Mouse (Mus musculus): ENCODE measurements around the gene Plcd3.

Plcd3 gene

DNA sequence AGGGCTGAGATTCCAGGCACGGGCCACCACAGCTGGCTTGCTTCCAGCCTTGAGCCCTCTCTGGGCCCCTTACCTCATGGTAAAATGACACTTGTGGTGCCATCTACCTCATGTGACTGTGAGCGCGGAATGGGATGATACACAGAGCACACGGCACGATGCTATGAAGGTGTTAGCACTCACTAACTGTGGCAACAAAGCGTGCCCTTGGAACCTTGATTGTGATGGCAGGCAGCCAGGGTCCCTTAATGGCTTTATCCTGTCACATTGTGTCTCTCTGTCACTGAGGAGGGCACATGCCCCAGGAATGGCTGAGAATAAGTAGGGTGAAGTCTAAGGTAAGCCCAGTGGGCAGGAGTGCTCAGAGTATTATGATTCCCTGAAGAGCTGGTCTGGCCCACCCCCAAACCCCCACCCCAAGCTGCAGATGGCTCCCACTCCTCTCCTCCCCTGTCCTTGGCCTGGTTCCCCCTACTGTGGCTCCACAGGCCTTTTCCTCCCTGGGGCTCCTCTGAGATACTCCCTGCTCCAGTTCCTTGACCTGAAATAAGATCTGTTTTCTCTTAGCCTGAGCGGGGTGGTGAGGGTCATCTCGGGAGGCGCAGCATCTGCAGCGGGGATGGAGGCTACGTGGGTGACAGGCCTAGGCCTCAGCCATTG, 2.8 kb downstream of the Plcd3 start:
- no peak for DNase-seq (ENCODE audit: low read depth, low spot score)

GRCm38 (mm10) chr11:103096979-103097894, 4.2 kb downstream of the Plcd3 start:
- DNase-seq (ENCODE audit: low read depth, low spot score), result no peak

- no peak for DNase-seq (ENCODE audit: low read depth, low spot score)
These were observed 5.7 kb downstream of the Plcd3 start for GRCm38 (mm10) chr11:103095801-103096200.

GRCm38 (mm10) chr11:103095107-103095670, 6.3 kb downstream of the Plcd3 start:
- no peak for DNase-seq (ENCODE audit: low read depth, low spot score)

- DNase-seq (ENCODE audit: low read depth, low spot score), result no peak
These were observed 7.3 kb downstream of the Plcd3 start for GRCm38 (mm10) chr11:103093862-103094833.

- DNase-seq (ENCODE audit: low read depth, low spot score), result no peak
These were observed 8.2 kb downstream of the Plcd3 start for GRCm38 (mm10) chr11:103093306-103093705.

DNA sequence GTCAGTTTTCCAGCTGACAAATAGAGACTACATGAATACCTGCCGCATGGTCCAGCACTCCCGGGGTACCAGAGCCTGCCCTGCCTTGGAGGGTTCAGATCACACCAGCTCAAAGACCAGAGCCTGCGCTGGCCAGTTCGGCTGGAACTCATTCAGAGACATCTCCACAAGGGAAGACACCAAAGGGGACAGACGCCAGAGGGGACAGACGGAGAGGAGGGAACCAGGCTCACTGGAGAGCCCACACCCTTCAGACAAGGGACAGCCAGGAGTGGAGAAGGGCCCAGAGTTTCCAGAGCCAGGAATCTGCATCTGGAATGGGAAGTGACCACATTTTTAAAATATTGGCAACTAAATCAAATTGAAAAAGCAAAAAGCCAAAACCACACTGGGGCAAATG, 19.8 kb downstream of the Plcd3 start:
- no peak for DNase-seq (ENCODE audit: low read depth, low spot score)

DNA sequence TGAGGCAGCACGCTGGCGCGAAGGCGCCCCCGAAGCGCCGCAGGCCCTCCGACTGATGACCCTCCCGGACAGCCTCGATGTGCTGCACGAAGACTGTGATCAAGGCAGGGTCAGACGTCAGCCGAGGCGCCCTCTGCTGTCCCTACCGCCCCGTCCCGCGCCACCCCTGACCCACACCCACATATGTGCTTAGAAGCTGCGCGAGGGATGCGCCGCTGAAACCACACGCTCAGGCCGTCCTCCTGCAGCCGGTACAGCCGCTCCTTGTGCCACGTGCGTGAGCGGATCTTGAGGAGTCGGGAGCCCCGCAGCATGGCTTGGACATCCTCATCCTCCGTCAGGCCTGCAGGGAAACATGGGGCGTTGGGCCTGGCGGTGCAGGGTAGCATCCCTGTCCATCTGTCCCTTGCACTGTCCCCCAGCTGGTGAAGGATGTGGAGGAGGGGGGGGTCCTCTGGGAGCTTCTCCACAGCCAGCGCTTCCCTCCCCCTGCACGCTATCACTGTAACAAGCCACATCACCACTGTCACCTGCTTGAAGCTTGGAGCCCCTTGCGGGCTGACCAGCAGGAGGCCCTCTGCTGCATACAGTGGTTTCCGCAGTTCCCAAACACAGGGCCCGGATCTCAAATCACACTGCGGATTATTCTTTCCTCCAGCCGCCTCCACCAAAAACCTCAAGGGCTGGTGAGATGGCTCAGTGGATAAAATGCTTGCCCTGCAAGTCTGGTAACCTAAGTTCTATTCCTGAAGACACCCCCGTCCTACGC, 21.0 kb downstream of the Plcd3 start:
- no peak for DNase-seq (ENCODE audit: low read depth, low spot score)

GRCm38 (mm10) chr11:103078131-103078530, 23.3 kb downstream of the Plcd3 start:
- no peak for DNase-seq (ENCODE audit: low read depth, low spot score)

- DNase-seq (ENCODE audit: low read depth, low spot score), result no peak
These were observed 24.9 kb downstream of the Plcd3 start for GRCm38 (mm10) chr11:103076581-103076980.

DNA sequence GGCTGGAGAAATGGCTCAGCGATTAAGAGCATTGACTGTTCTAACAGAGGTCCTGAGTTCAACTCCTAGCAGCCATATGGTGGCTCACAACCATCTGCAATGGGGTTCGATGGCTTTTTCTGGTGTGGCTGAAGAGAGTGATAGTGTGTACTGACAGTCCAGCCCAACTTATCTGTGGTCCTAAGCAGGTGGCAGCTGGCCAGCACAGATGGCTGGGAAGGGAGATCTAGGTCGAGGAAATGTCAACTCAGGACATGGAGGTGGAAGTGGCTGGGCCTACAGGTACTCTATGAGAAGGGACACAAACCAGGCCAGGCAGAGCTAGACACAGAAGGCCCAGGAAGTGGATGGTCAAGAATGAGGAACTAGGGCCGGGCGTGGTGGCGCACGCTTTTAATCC, 25.4 kb downstream of the Plcd3 start:
- DNase-seq (ENCODE audit: low read depth, low spot score), result no peak

DNA sequence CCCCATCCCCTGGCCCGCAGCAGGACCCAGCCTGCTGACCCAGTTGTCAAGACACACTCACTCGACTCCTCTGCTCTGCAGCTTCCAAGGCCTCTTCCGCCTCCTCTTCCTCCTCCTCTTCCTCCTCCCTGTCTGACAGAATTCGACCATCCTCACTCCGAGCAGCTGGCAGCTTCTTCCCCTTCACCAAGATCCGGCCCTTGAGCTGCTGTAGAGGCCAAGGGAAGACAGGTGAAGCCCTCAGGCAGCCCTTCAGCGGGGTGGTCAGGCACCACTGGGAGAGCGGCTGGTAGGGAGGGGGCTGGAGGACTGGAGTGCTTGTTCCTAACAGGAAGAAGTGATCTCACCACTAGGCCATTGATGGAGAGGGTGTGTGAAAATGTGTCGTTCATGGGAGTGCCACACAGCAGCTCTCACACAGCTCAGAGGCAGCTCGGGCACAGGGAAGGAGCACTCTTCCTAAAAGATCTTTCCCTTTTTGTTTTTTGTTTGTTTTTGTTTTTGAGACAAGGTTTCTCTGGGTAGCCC, 26.6 kb downstream of the Plcd3 start:
- no peak for DNase-seq (ENCODE audit: low read depth, low spot score)

GRCm38 (mm10) chr11:103074121-103074650, 27.3 kb downstream of the Plcd3 start:
- DNase-seq (ENCODE audit: low read depth, low spot score), result no peak

DNA sequence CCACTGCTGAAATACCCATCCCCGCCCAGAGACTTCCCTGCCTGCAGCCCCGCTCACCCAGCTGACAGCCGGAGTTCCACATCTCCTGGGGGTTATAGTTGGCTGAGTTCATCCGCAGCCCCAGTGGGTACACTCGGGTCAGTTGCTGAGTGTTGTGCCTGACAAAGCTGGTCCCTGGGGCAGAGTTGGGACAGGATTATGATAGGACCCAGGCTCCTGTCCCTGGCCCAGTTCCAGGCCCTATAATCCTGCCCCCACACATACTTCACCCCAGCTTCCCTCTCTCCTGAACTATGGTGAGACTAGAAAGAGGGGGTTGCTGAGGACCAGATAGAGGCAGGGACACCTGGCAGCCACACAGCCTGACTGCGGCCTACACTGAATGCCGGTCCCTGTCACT, 27.8 kb downstream of the Plcd3 start:
- DNase-seq (ENCODE audit: low read depth, low spot score), result no peak

DNA sequence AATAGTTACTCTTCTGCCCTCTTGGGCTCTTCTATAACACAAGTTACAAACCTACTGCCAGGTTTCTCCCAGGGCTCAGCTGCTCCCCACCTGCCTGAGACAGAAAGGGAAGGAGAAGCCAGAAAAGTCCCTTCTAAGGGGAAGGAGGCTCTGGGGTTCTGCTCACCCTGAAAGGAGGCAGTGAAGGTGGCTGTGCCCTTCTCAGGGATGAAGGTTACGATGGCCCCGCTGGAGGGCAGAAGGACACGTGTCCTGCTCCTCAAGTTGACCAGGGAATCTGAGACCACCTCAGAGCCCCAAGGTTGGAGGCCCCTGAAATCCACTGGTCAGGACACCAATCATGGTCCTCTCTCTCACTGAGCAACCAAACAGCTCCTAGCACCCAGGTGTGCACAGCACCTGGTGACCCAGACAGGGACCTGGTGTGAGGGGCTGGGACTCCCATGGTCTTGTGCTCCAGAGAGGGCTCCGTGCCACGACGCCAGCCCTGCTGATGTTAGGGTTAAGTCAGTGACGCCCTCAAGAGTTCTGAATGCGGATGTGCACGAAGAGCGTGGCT, 31.1 kb downstream of the Plcd3 start:
- DNase-seq (ENCODE audit: low read depth, low spot score), result no peak

DNA sequence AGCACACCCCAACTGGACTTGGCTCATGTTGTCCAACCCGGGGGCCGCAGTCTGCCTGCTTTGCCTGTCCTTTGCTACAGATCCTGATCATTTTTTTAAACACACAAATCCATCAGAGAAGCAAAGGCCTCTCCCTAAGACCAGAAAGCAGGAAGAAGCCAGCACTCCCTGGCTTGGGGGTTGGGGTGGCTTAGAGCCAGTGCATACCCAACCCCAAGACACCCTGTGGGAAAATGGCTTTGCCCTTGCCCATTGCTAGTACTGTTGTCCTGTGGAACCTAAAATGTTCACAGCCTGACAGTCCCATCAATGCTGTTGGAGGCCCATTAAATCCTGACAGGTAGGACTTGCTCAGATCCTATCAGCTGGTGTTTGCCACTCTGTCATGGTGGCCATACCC, 31.7 kb downstream of the Plcd3 start:
- no peak for DNase-seq (ENCODE audit: low read depth, low spot score)

DNA sequence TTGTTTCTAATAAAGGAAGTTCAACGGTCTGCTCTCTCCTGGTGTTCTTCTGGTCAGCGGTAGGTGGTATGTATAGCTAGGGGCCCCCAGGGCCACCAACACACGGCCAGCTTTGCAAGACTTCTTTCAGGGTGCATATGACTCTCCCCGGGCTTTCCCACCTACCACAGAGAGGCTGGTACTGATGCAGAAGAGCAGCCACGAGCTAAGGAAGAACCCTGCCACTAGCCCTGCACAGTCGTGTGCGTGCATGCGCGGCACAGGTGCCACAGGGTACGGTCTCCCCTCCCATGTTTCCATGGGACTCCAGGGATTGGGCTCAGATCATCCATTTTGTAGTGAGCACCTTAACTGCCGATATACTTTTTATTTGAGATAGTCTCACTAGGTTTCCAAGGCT, 32.6 kb downstream of the Plcd3 start:
- DNase-seq (ENCODE audit: low read depth, low spot score), result no peak

GRCm38 (mm10) chr11:103068272-103068671, 33.2 kb downstream of the Plcd3 start:
- no peak for DNase-seq (ENCODE audit: low read depth, low spot score)

- no peak for DNase-seq (ENCODE audit: low read depth, low spot score)
These were observed 33.9 kb downstream of the Plcd3 start for GRCm38 (mm10) chr11:103067457-103068001.

DNA sequence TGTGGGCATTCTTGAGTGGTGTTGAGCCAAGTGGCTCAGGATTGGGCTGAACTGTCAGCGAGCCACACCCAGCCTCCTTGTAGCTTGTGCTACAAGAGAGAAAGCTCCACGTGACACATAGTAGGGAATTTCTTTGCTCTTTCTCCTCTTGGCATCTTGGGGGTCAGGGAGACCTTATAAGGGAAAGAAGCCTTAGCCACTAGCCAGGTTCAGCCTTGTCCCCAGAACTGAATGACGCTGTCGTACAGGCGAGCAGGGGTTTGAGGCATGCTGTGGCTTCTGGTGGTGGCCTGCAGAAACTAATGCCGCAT, 34.5 kb downstream of the Plcd3 start:
- DNase-seq (ENCODE audit: low read depth, low spot score), result no peak

All from retina, adult 2 months (tissue).